Mouse (Mus musculus) bone marrow macrophage, adult 2 months (primary cell): Measurements from ENCODE around the gene Msrb3. TPM values are rescaled to one million over a fixed set of nuclear protein-coding genes. Genes with fewer than 3 reads are reported as not detected.

ENCODE experiments used
- H3K27ac ChIP-seq: 2 replicates; pipeline ENCODE4 v1.5.1; 2012; ENCODE audit warnings: low read depth, low read length; ENCODE audit not compliant: insufficient read depth
- H3K4me1 ChIP-seq: 2 replicates; pipeline ENCODE4 v1.6.1; 2012; ENCODE audit warnings: low read length; ENCODE audit not compliant: control insufficient read depth, insufficient read depth
- H3K4me3 ChIP-seq: 2 replicates; pipeline ENCODE4 v1.5.1; 2012; ENCODE audit warnings: mild to moderate bottlenecking, low read length, moderate library complexity; ENCODE audit not compliant: insufficient read depth
- CTCF ChIP-seq: IDR thresholded peaks from 2 replicates; pipeline ENCODE4 v1.5.1; 2012; ENCODE audit warnings: low read depth, mild to moderate bottlenecking, low read length, moderate library complexity
- POLR2A ChIP-seq: IDR thresholded peaks from 2 replicates; pipeline ENCODE4 v1.6.1; 2012; ENCODE audit warnings: mild to moderate bottlenecking, low read depth, low read length, borderline replicate concordance
- polyA plus RNA-seq: library from polyadenylated mRNA; stranded (reverse); fragments of >200 nt; gene quantifications from 2 replicates; pipeline ENCODE4 v1.2.4, GENCODE M21; 2012; ENCODE audit not compliant: missing spikeins, insufficient read depth, insufficient read length

Gene Msrb3
- polyA plus RNA-seq, 1 experiment = 0.52 TPM

DNA sequence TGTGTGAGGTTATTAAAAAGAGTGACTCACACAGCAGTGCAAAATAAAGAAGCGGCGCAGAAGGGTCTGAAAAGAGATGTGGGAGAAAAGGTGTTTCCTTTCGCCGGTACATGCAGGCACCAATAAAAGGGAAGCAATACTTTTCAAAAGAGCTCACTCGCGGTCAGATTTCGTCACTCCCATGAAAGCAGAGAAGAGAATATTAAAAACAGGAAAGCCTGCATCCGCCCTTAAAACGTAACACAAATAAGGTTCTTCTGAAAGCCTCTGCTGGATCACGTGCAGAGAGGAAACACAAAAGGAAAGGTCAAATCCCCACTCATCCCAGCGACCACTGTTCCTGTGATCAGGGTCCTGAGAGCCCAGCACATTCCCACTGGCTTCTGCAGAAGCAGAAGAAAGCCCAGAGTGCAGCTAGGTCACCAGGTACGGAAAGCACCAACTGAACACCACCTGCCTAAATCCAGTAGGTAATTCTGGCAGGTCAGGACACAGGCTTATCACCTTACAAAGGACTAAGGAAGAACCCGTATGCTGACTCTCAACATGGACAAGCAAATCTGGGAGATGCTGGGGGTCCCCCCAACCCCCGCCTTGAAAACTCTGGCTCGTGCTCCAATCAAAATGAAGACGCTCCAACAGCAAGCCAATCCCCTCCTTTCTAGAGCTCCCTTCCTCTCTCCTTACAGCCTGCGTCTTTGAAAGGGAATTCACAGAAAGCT is 16.4 kb downstream of the Msrb3 start:
- Histone ChIP-seq H3K4me1 (peaks cover 17% of the 10 kb centered on the region), H3K4me3 (peak overlapping the region; percentile 54), H3K27ac (peak overlapping the region; percentile 95)
- no peak for TF ChIP-seq POLR2A
- no peak for TF ChIP-seq CTCF

- Histone ChIP-seq H3K4me1 (peaks cover 8% of the 10 kb centered on the region), H3K27ac (no peak overlapping the region), H3K4me3 (no peak overlapping the region)
- TF ChIP-seq CTCF (no peak), POLR2A (no peak)
These were observed 22.2 kb downstream of the Msrb3 start for GRCm38 (mm10) chr10:120876549-120877270.

GRCm38 (mm10) chr10:120875672-120876463 is 23.0 kb downstream of the Msrb3 start:
- no peak overlapping the region for H3K27ac ChIP-seq
- TF ChIP-seq POLR2A (no peak), CTCF (peak; percentile 94)
- H3K4me3 ChIP-seq = peak overlapping the region; percentile 42; the same call in 1 of the 2 replicates
- H3K4me1 ChIP-seq = 0 out of 2 replicates have a peak, but pooled peaks cover 5% of the 10 kb centered on the region

DNA sequence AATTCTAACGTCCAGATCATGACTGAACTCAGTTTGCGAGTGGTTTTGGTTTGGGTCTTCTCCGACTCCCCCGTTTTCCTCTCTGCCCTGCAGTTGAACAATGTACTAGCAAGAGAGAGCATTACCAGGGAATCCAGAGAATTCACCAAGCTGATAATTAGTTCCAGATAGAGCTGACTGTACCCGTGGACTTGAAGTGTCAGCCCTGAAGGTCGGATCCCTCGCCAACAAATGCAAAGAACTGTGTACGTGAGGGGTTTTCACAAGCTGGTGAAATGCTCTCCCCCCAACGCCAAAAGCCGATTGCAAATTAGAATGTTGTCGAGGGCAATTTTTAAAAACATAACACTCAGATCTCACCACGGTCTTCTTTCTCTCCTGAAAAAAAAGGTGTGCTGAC is 24.6 kb downstream of the Msrb3 start:
- Histone ChIP-seq H3K4me1 (0 out of 2 replicates have a peak, but pooled peaks cover 5% of the 10 kb centered on the region), H3K4me3 (no peak overlapping the region), H3K27ac (no peak overlapping the region)
- TF ChIP-seq POLR2A = no peak
- TF ChIP-seq CTCF = no peak

- H3K4me3 ChIP-seq = no peak overlapping the region
- H3K4me1 ChIP-seq = 0 out of 2 replicates have a peak, but pooled peaks cover 5% of the 10 kb centered on the region
- no peak for TF ChIP-seq POLR2A
- no peak overlapping the region for H3K27ac ChIP-seq
These were observed 25.2 kb downstream of the Msrb3 start for GRCm38 (mm10) chr10:120873646-120874201.

GRCm38 (mm10) chr10:120872483-120872862 is 26.4 kb downstream of the Msrb3 start:
- H3K4me3 ChIP-seq = peak overlapping the region; percentile 26; the same call in 1 of the 2 replicates
- H3K27ac ChIP-seq = no peak overlapping the region
- TF ChIP-seq CTCF = peak; percentile 45; the same call in 1 of the 2 replicates
- TF ChIP-seq POLR2A = no peak
- 0 out of 2 replicates have a peak, but pooled peaks cover 5% of the 10 kb centered on the region for H3K4me1 ChIP-seq

GRCm38 (mm10) chr10:120871630-120872482 is 27.0 kb downstream of the Msrb3 start:
- H3K4me1 ChIP-seq = 0 out of 2 replicates have a peak, but pooled peaks cover 5% of the 10 kb centered on the region
- no peak for TF ChIP-seq POLR2A
- TF ChIP-seq CTCF = no peak
- H3K4me3 ChIP-seq = peak overlapping the region; percentile 26; the same call in 1 of the 2 replicates
- no peak overlapping the region for H3K27ac ChIP-seq

- Histone ChIP-seq H3K27ac (no peak overlapping the region), H3K4me3 (no peak overlapping the region), H3K4me1 (0 out of 2 replicates have a peak, but pooled peaks cover 5% of the 10 kb centered on the region)
- TF ChIP-seq CTCF (no peak), POLR2A (no peak)
These were observed 27.8 kb downstream of the Msrb3 start for GRCm38 (mm10) chr10:120871096-120871495.

GRCm38 (mm10) chr10:120869241-120869775 is 29.6 kb downstream of the Msrb3 start:
- TF ChIP-seq POLR2A (no peak), CTCF (no peak)
- Histone ChIP-seq H3K27ac (no peak overlapping the region), H3K4me1 (0 out of 2 replicates have a peak, but pooled peaks cover 2% of the 10 kb centered on the region), H3K4me3 (no peak overlapping the region)
